Mouse (Mus musculus): ENCODE results near the gene Olfr1043. TPM values are rescaled to one million over a fixed set of nuclear protein-coding genes. Genes with fewer than 3 reads are reported as not detected.
"Not testable (repeated sequence)": the region's sequence is repeated elsewhere in the genome, so short reads cannot be mapped to it uniquely, and the experiment has no call there.

Gene Olfr1043
- total RNA-seq (2021), result not detected

- no peak for DNase-seq
These were observed at the start of gene Olfr1043 for GRCm38 (mm10) chr2:86167422-86167821. Gene Olfr1043 (minus strand): TSS chr2:86167522.

GRCm38 (mm10) chr2:86202909-86203308 lies 35.6 kb upstream of the Olfr1043 start, which contains the start of gene Olfr1045:
Gene Olfr1045 (minus strand): TSS chr2:86203009.
- no peak for DNase-seq

- no peak for DNase-seq
These were observed 28.5 kb upstream of the Olfr1043 start for GRCm38 (mm10) chr2:86195863-86196262.

- no peak for DNase-seq
These were observed 18.3 kb upstream of the Olfr1043 start, which contains the start of gene Olfr52 for GRCm38 (mm10) chr2:86185583-86185982. Gene Olfr52 (minus strand): TSS chr2:86185683.

- no peak for DNase-seq
These were observed 12.6 kb upstream of the Olfr1043 start for GRCm38 (mm10) chr2:86179950-86180349.

- DNase-seq, result no peak
These were observed 10.4 kb upstream of the Olfr1043 start, which contains the start of gene Olfr1044 for GRCm38 (mm10) chr2:86177720-86178119. Gene Olfr1044 (minus strand): TSS chr2:86177820.

GRCm38 (mm10) chr2:86175422-86175821 lies 8.1 kb upstream of the Olfr1043 start:
- not testable (repeated sequence) for DNase-seq

- DNase-seq, result no peak
These were observed 5.6 kb downstream of the Olfr1043 start, which contains the start of gene Olfr1042 for GRCm38 (mm10) chr2:86161738-86162137. Gene Olfr1042 (minus strand): TSS chr2:86161838.

GRCm38 (mm10) chr2:86146632-86147031 lies 20.7 kb downstream of the Olfr1043 start, which contains the start of gene Olfr1040:
Gene Olfr1040 (minus strand): TSS chr2:86146732.
- no peak for DNase-seq

- DNase-seq, result no peak
These were observed 31.5 kb downstream of the Olfr1043 start, which contains the start of gene Olfr1039 for GRCm38 (mm10) chr2:86135828-86136227. Gene Olfr1039 (minus strand): TSS chr2:86135928.

Other genes with a start within 250 kb of the Olfr1043 start
- gene Olfr1026, start 246.0 kb downstream of the Olfr1043 start, total RNA-seq (2021), result not detected
- gene Olfr1028, start 217.1 kb downstream of the Olfr1043 start, total RNA-seq (2021), result not detected
- not detected for gene Olfr1029, start 193.6 kb downstream of the Olfr1043 start, total RNA-seq (2021)
- not detected for gene Olfr1030, start 188.2 kb downstream of the Olfr1043 start, total RNA-seq (2021)
- not detected for gene Olfr1031, start 177.2 kb downstream of the Olfr1043 start, total RNA-seq (2021)
- gene Olfr1032, start 162.0 kb downstream of the Olfr1043 start, total RNA-seq (2021), result not detected
- gene Olfr1033, start 146.9 kb downstream of the Olfr1043 start, total RNA-seq (2021), result not detected
- not detected for gene Olfr1034, start 121.7 kb downstream of the Olfr1043 start, total RNA-seq (2021)
- gene Olfr1036, start 93.5 kb downstream of the Olfr1043 start, total RNA-seq (2021), result not detected
- gene Olfr1037, start 80.1 kb downstream of the Olfr1043 start, total RNA-seq (2021), result not detected
- gene Olfr1039, start 31.6 kb downstream of the Olfr1043 start, total RNA-seq (2021), result not detected
- gene Olfr1040, start 20.8 kb downstream of the Olfr1043 start, total RNA-seq (2021), result not detected
- not detected for gene Olfr1042, start 5.7 kb downstream of the Olfr1043 start, total RNA-seq (2021)
- not detected for gene Olfr1044, start 10.3 kb upstream of the Olfr1043 start, total RNA-seq (2021)
- gene Olfr52, start 18.2 kb upstream of the Olfr1043 start, total RNA-seq (2021), result not detected
- gene Olfr1045, start 35.5 kb upstream of the Olfr1043 start, total RNA-seq (2021), result not detected
- not detected for gene Olfr1046, start 51.8 kb upstream of the Olfr1043 start, total RNA-seq (2021)
- gene Olfr1047, start 63.9 kb upstream of the Olfr1043 start, total RNA-seq (2021), result not detected
- gene Olfr1048, start 72.8 kb upstream of the Olfr1043 start, total RNA-seq (2021), result not detected
- not detected for gene Olfr1049, start 90.8 kb upstream of the Olfr1043 start, total RNA-seq (2021)
- not detected for gene Olfr1051, start 111.6 kb upstream of the Olfr1043 start, total RNA-seq (2021)
- not detected for gene Olfr1052, start 124.9 kb upstream of the Olfr1043 start, total RNA-seq (2021)
- gene Olfr1053, start 147.8 kb upstream of the Olfr1043 start, total RNA-seq (2021), result not detected
- gene Olfr1054, start 167.9 kb upstream of the Olfr1043 start, total RNA-seq (2021), result not detected
- gene Olfr1055, start 182.8 kb upstream of the Olfr1043 start, total RNA-seq (2021), result not detected
- not detected for gene Olfr1056, start 194.9 kb upstream of the Olfr1043 start, total RNA-seq (2021)
- gene Olfr1057, start 210.9 kb upstream of the Olfr1043 start, total RNA-seq (2021), result not detected
- not detected for gene Olfr1058, start 221.0 kb upstream of the Olfr1043 start, total RNA-seq (2021)
- not detected for gene Olfr1061, start 246.5 kb upstream of the Olfr1043 start, total RNA-seq (2021)